Comparison of ENCODE assay signal across 10 mouse cellular contexts in the genomic region with DNA sequence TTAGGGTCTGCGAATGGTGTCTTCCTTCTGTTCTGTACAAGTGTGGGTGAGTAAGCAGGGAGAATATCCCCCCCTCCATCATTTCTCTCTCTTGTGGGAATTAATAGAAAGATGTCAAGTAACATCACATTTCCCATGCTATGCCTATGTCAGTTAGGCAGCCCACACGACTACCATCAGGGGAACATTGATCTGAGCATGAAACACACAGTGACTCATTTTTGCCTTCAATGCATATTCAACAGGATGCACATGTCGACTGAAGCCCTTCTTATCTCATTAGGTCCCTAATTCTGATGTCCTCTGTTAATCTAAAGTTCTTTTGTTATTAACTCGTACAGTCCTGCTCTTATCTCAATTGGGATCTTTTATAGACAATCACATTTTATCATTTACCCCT.
"Had no signal": no experiment of that assay in that cellular context is flagged by ENCODE, and none has a peak within 500 bp of the region (broad histone marks: within the 10 kb centered on the region; RNA-seq: fewer than 3 reads in every experiment).

No protein-coding gene starts in this region.

- DNase-seq: liver, postnatal 0 days; lung, adult 2 months; lung, postnatal 4 days; midbrain, embryonic 14.5 days; right cerebral cortex, postnatal 14 days; thymus, adult 18-20 months; thymus, postnatal 14 days; thymus, postnatal 36 days had no signal

- ATAC-seq: liver, postnatal 0 days; lung, postnatal 0 days; midbrain, embryonic 16.5 days had no signal
